Mouse (Mus musculus): ENCODE measurements at regions not wholly inside any gene's neighbourhood (a gene's known extent, or its start where the extent isn't known, plus 50 kb on each side); places are given as distances from the start of the nearest gene placed in this dataset.

GRCm38 (mm10) chr8:91865361-91865760 lies 63.5 kb upstream of the Irx3 start:
- H3K27me3 ChIP-seq (ENCODE audit: insufficient read depth, low read length) = no peaks in the 10 kb centered on the region
- TF ChIP-seq CTCF (IDR thresholded peaks at IDR 0.05; ENCODE audit: low read depth, low read length) = no peak
- no peak for TF ChIP-seq GATA2 (IDR thresholded peaks at IDR 0.05; ENCODE audit: borderline replicate concordance, low read depth, low read length)
- TF ChIP-seq GATA1 (IDR thresholded peaks at IDR 0.05; ENCODE audit: borderline replicate concordance, low read length) = no peak
- no peak for TF ChIP-seq TAL1 (conservative IDR thresholded peaks at IDR 0.05; ENCODE audit: low read depth, low read length)
- no peak for TF ChIP-seq POLR2AphosphoS5 (IDR thresholded peaks at IDR 0.05; ENCODE audit: insufficient replicate concordance, low read depth, low read length)
- no peak for ATAC-seq (ENCODE audit: extremely low read depth, insufficient number of reproducible peaks, low FRiP score, poor library complexity, severe bottlenecking)
- DNase-seq (ENCODE audit: low spot score) = no peak
- H3K4me1 ChIP-seq (ENCODE audit: insufficient read depth, low read depth, low read length) = no peaks in the 10 kb centered on the region
- H3K9me3 ChIP-seq (replicated peaks) = peaks cover 58% of the 10 kb centered on the region
- no peaks in the 10 kb centered on the region for H3K36me3 ChIP-seq (replicated peaks)
- no peak overlapping the region for H3K4me3 ChIP-seq (ENCODE audit: low read depth, low read length)

DNA sequence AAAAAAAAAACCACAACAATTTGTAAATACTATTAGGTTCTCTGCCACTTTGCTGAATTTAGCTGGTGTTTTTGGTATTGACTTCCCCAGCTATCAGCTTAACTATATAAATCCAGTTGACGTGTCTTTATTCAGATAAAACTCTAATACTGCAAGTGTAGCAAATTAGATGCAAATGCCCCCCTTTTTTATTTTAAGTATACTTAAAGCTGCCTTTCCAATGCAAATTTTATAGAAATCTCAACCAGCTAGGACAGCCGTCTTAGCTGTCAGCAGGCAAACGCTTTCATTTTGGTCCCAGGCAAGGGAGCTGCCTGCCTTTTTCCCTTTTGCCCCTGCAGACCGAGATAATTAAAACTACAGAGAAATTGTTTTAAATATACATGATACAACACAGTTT lies 61.6 kb upstream of the Irx3 start:
- DNase-seq (ENCODE audit: low spot score) (no peak), ATAC-seq (ENCODE audit: extremely low read depth, insufficient number of reproducible peaks, low FRiP score, poor library complexity, severe bottlenecking) (no peak)
- no peak overlapping the region for H3K4me3 ChIP-seq (ENCODE audit: low read depth, low read length)
- no peaks in the 10 kb centered on the region for H3K27me3 ChIP-seq (ENCODE audit: insufficient read depth, low read length)
- no peaks in the 10 kb centered on the region for H3K4me1 ChIP-seq (ENCODE audit: insufficient read depth, low read depth, low read length)
- H3K36me3 ChIP-seq (replicated peaks) = no peaks in the 10 kb centered on the region
- TF ChIP-seq GATA1 (IDR thresholded peaks at IDR 0.05; ENCODE audit: borderline replicate concordance, low read length) (no peak), GATA2 (IDR thresholded peaks at IDR 0.05; ENCODE audit: borderline replicate concordance, low read depth, low read length) (no peak), POLR2AphosphoS5 (IDR thresholded peaks at IDR 0.05; ENCODE audit: insufficient replicate concordance, low read depth, low read length) (no peak)
- peaks cover 55% of the 10 kb centered on the region for H3K9me3 ChIP-seq (replicated peaks)

GRCm38 (mm10) chr8:91855881-91856280 lies 54.0 kb upstream of the Irx3 start:
- DNase-seq (ENCODE audit: low spot score) (no peak), ATAC-seq (ENCODE audit: extremely low read depth, insufficient number of reproducible peaks, low FRiP score, poor library complexity, severe bottlenecking) (no peak)
- Histone ChIP-seq H3K27me3 (ENCODE audit: insufficient read depth, low read length) (no peaks in the 10 kb centered on the region), H3K36me3 (replicated peaks) (no peaks in the 10 kb centered on the region), H3K4me1 (ENCODE audit: insufficient read depth, low read depth, low read length) (no peaks in the 10 kb centered on the region), H3K4me3 (ENCODE audit: low read depth, low read length) (no peak overlapping the region), H3K9me3 (replicated peaks) (peaks cover 76% of the 10 kb centered on the region)
- TF ChIP-seq GATA2 (IDR thresholded peaks at IDR 0.05; ENCODE audit: borderline replicate concordance, low read depth, low read length) (no peak), GATA1 (IDR thresholded peaks at IDR 0.05; ENCODE audit: borderline replicate concordance, low read length) (no peak), CTCF (IDR thresholded peaks at IDR 0.05; ENCODE audit: low read depth, low read length) (no peak), TAL1 (conservative IDR thresholded peaks at IDR 0.05; ENCODE audit: low read depth, low read length) (no peak), POLR2AphosphoS5 (IDR thresholded peaks at IDR 0.05; ENCODE audit: insufficient replicate concordance, low read depth, low read length) (no peak)

GRCm38 (mm10) chr8:91854369-91854768 lies 52.5 kb upstream of the Irx3 start:
- TF ChIP-seq CTCF (IDR thresholded peaks at IDR 0.05; ENCODE audit: low read depth, low read length) (no peak), GATA2 (IDR thresholded peaks at IDR 0.05; ENCODE audit: borderline replicate concordance, low read depth, low read length) (no peak), POLR2AphosphoS5 (IDR thresholded peaks at IDR 0.05; ENCODE audit: insufficient replicate concordance, low read depth, low read length) (no peak), GATA1 (IDR thresholded peaks at IDR 0.05; ENCODE audit: borderline replicate concordance, low read length) (no peak), TAL1 (conservative IDR thresholded peaks at IDR 0.05; ENCODE audit: low read depth, low read length) (no peak)
- ATAC-seq (ENCODE audit: extremely low read depth, insufficient number of reproducible peaks, low FRiP score, poor library complexity, severe bottlenecking) = no peak
- H3K4me3 ChIP-seq (ENCODE audit: low read depth, low read length) = no peak overlapping the region
- no peaks in the 10 kb centered on the region for H3K36me3 ChIP-seq (replicated peaks)
- no peaks in the 10 kb centered on the region for H3K4me1 ChIP-seq (ENCODE audit: insufficient read depth, low read depth, low read length)
- peaks cover 77% of the 10 kb centered on the region for H3K9me3 ChIP-seq (replicated peaks)
- DNase-seq (ENCODE audit: low spot score) = no peak
- no peaks in the 10 kb centered on the region for H3K27me3 ChIP-seq (ENCODE audit: insufficient read depth, low read length)

DNA sequence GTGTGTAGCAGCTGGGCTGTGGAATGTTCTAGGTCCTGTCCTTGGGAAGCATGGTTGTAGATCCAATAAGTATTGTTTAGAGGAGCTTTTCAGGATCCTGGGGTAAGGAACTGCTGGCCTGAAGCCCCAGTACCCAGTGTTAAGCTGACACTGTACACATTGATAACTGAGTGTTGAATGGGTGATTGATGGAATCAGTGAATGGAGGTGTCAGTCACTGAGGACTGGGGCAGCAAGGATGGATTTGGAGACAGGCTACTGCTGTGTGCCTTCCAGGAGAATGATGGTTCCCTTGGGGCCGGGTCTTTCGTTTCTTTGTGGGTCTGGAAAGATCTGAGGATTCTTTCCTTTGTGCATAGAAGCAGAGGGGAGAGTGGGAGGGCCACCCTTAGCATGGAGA lies 51.9 kb upstream of the Irx3 start:
- ATAC-seq (ENCODE audit: extremely low read depth, insufficient number of reproducible peaks, low FRiP score, poor library complexity, severe bottlenecking) = no peak
- H3K27me3 ChIP-seq (ENCODE audit: insufficient read depth, low read length) = no peaks in the 10 kb centered on the region
- no peak for TF ChIP-seq TAL1 (conservative IDR thresholded peaks at IDR 0.05; ENCODE audit: low read depth, low read length)
- TF ChIP-seq GATA2 (IDR thresholded peaks at IDR 0.05; ENCODE audit: borderline replicate concordance, low read depth, low read length) = no peak
- TF ChIP-seq CTCF (IDR thresholded peaks at IDR 0.05; ENCODE audit: low read depth, low read length) = no peak
- no peak for TF ChIP-seq POLR2AphosphoS5 (IDR thresholded peaks at IDR 0.05; ENCODE audit: insufficient replicate concordance, low read depth, low read length)
- TF ChIP-seq GATA1 (IDR thresholded peaks at IDR 0.05; ENCODE audit: borderline replicate concordance, low read length) = no peak

GRCm38 (mm10) chr8:91853336-91853735 lies 51.5 kb upstream of the Irx3 start:
- TF ChIP-seq CTCF (IDR thresholded peaks at IDR 0.05; ENCODE audit: low read depth, low read length) (no peak), GATA2 (IDR thresholded peaks at IDR 0.05; ENCODE audit: borderline replicate concordance, low read depth, low read length) (no peak), GATA1 (IDR thresholded peaks at IDR 0.05; ENCODE audit: borderline replicate concordance, low read length) (no peak), TAL1 (conservative IDR thresholded peaks at IDR 0.05; ENCODE audit: low read depth, low read length) (no peak), POLR2AphosphoS5 (IDR thresholded peaks at IDR 0.05; ENCODE audit: insufficient replicate concordance, low read depth, low read length) (no peak)
- no peaks in the 10 kb centered on the region for H3K36me3 ChIP-seq (replicated peaks)
- DNase-seq (ENCODE audit: low spot score) (no peak), ATAC-seq (ENCODE audit: extremely low read depth, insufficient number of reproducible peaks, low FRiP score, poor library complexity, severe bottlenecking) (no peak)
- H3K27me3 ChIP-seq (ENCODE audit: insufficient read depth, low read length) = no peaks in the 10 kb centered on the region
- H3K4me1 ChIP-seq (ENCODE audit: insufficient read depth, low read depth, low read length) = no peaks in the 10 kb centered on the region
- H3K4me3 ChIP-seq (ENCODE audit: low read depth, low read length) = no peak overlapping the region
- H3K9me3 ChIP-seq (replicated peaks) = peaks cover 75% of the 10 kb centered on the region

More for the DNA sequence above, 51.9 kb upstream of the Irx3 start:
- no peaks in the 10 kb centered on the region for H3K4me1 ChIP-seq (ENCODE audit: insufficient read depth, low read depth, low read length)
- DNase-seq (ENCODE audit: low spot score) = no peak
- H3K9me3 ChIP-seq (replicated peaks) = peaks cover 73% of the 10 kb centered on the region
- no peaks in the 10 kb centered on the region for H3K36me3 ChIP-seq (replicated peaks)
- H3K4me3 ChIP-seq (ENCODE audit: low read depth, low read length) = no peak overlapping the region
